Mouse (Mus musculus): Measurements from ENCODE around the gene Sestd1. TPM values are rescaled to one million over a fixed set of nuclear protein-coding genes. Genes with fewer than 3 reads are reported as not detected.

Gene Sestd1
- total RNA-seq, 2 experiments from 2014 or later: 20.8 to 22.4 TPM

DNA sequence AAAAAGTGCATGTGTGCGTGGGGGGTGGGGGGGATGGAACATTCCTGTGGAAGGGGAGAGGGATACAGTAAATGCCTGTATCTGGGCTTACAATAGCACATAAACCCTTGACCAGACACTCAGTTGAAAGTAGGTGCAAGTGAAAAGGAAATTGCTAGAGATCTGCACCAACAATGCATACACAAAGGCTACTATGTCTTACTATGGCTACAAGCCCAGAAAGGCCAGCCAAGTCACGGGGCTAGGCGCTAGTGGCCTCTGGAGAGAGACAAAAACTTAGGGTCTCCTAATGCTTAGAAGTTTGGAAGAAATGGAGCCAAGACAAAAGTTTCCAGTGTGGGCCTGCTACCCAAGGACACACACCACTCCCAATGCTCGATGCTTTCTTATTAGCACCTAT lies 44.5 kb downstream of the Sestd1 start:
- intact Hi-C loops (cut with DNase I): no loop called here
- DNase-seq: no peak

DNA sequence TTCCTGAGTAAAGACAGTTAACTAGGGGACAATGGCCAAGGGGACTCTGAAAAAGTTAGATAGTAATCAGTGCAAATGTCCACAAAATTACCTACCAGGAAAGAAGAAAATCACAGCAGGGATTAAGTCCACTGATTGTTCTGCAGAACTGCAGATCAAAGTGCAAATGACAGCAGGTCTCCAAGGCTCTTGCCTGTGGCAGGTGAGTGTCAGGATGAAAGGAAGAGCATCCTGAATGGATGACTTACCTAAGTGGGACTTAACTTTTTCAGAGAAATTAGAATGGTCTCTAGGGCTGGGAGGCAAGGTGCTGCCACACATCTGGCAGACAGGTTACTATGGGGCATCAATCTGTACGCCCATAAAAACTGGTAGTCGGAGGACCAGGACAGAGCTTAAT lies 47.8 kb downstream of the Sestd1 start:
- intact Hi-C loops (cut with DNase I): no loop called here
- DNase-seq: no peak

DNA sequence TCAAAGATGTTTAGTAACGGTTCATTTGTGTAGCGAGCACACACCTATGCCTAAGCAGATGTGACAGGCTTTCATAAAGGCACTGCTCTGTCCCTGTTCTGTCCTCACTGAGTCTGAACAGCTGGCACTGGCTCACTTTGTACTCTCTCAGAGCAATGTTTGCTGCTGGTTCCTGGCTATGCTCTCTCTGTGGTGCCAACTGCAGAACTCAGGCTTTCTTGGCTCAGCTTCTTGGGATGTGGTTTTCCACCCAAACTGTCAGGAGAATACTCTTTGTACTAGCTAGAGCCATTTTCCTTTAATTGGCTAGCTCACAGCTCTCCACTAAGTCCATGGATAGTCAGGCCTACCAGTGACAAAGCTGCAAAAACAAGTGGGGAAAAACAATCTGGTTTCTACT lies 59.4 kb downstream of the Sestd1 start:
- intact Hi-C loops (cut with DNase I): no loop called here
- DNase-seq: no peak

DNA sequence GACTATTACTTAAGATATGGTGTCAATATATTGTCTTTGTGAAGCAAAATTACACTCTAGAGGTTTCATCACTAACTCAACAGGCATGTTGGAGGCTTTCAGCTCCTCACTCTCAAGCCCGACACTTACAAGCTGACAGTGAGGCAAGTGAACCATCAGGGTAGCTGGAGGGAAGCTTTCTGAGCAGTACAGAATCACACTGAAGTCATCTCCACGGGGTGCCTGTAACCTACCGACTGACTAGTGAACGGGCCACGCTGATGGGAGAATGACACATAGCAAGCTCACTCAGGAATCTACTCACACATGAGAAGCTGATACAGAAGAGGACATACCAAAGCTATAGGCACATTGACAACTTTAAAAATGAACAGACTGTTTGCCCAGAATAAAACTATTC lies 67.5 kb downstream of the Sestd1 start:
- intact Hi-C loops (cut with DNase I): no loop called here
- no peak for DNase-seq

DNA sequence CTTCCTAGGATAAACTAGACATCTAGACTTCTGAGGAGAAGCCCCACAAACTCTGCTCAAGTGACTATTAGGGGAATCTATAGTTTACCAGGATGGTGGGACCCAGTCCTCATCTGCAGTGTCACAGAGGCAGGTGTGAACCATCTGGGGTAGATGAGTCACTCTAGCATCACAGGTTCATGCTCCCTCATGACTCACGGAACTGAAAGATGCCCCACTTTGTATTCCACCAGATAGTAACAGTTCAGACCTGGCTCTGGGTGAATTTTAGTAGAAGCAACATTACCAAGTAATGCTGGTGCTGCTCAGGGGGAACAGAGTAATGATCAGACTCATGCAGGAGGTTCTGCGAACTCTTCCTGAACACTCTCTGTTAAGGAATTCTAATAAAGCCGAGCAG lies 73.4 kb downstream of the Sestd1 start:
- intact Hi-C loops (cut with DNase I): no loop called here
- DNase-seq: no peak

DNA sequence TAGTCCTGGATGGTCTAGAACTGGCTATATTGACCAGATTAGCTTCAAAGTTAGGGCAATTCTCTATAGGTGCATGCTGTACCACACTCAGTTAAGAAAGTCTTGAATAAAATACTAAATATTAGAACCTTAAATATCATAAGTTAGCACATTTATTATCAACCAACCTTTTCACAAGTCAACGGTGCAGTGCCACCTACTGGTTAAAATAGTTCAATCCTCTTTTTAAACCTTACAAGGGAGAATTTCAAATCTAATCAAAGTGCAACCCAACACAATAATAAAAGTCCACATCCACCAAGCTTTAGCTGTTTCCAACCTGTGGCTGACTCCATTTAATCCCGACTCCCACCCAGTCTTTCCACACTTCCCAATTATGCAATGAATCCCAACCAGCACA lies 76.5 kb downstream of the Sestd1 start:
- intact Hi-C loops (cut with DNase I): loop anchor here (1.0 kb wide), 1 partner anchor 142 kb away; no protein-coding TSS in a partner anchor
- no peak for DNase-seq

DNA sequence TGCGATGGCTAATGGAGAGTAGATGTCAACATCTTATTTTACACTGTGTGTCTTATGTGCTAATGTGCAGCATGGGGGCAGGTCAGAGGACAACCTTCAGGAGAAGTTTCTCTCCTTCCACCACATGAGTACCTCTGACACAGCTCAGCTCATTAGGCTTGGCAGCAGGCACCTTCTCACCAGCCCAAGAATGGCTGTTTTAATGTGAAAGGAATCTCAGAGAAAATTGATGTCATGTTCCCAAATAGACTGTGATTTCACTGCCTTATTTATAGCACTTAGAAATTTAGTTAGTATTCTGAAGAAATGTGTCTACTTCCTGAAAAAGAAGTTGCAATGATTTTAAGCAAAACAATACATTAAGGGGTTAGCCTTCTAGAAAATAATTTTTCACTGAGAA lies 78.5 kb downstream of the Sestd1 start:
- intact Hi-C loops (cut with DNase I): no loop called here

DNA sequence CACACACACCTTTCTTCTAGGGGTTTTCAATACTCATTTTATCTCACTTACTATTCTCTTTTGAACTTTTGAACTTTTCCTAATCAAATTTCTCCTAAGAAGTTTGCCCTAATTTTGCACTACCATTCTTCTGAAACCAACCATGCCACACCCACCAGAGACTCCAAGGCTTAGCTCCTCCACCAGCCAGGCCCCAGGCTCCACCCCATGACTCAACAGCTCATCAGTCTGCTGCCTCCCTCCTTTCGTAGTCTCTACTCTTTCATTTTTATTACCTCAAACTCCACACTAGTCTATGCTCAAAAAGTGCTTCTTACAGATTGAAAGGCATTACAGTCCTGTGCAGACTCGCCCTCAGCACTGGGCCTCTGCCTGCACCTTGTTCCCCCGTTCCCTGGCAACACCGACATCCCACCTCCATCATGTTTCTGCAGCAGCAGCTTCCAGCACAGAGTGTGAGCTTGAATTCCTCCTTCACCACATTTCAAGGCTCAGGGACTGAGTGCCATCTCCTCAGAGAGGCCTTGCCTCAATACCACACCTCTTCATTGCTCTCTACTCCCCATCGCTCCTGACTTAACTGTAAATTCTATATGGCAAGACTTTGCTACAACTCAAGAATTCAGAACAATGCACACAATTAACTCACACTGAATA lies 79.3 kb downstream of the Sestd1 start:
- no peak for DNase-seq
- intact Hi-C loops (cut with DNase I): no loop called here

More for the DNA sequence above, 78.5 kb downstream of the Sestd1 start:
- DNase-seq: no peak

DNA sequence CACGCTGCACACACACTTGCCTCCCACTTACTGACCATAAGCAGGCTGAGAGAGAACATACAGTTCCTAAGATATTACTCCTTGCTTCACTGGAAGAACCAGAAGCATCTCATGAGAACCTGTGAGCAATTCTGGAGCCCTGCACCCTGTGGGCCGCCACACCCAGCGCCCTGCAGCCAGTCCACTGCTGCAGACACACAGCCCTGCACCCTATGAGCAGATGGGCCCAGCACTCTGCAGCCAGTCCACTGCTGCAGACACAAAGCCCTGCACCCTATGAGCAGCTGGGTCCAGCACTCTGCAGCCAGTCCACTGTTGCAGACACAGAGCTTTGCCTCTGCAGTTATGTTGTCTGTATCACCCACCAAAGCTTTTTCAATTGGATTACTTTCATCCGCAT lies 80.0 kb downstream of the Sestd1 start:
- intact Hi-C loops (cut with DNase I): no loop called here
- DNase-seq: no peak

DNA sequence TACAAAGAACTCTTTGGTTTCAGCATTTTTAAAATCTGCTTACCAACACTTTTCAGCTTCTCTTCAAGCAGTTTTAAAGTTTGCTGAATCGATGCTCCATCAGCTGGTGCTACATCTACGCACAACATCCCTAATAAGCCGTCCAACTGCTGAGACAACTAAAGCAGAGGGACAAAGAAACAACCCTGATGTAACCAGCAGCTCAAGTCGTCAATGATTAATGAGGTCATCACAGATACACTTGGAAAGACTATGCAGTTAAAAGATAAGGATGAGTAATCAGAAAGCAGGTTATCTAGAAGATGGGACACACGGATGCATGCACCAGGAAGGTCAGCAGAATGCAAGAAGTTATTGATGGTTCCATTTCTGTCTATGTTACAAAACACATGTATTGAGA lies 82.1 kb downstream of the Sestd1 start:
- no peak for DNase-seq
- intact Hi-C loops (cut with DNase I): no loop called here

DNA sequence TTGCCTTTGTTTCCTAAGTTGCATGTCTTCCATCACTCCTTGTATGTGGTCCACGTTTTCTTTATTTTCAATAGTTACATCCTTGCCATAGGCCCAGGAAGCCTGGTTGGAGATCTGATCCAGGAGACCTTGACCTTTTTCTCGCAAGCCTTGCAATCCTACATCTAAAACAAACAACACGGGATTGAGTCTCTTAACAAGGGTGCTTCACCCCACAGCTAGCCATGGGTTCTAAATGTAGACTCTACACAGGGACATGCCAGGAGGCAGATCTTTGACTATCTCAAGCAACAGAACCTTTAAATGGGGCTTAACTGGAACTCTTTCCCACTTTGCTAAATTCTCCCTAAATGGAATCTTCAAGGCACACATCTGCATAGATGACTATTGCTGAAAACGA lies 83.6 kb downstream of the Sestd1 start:
- intact Hi-C loops (cut with DNase I): no loop called here
- no peak for DNase-seq

DNA sequence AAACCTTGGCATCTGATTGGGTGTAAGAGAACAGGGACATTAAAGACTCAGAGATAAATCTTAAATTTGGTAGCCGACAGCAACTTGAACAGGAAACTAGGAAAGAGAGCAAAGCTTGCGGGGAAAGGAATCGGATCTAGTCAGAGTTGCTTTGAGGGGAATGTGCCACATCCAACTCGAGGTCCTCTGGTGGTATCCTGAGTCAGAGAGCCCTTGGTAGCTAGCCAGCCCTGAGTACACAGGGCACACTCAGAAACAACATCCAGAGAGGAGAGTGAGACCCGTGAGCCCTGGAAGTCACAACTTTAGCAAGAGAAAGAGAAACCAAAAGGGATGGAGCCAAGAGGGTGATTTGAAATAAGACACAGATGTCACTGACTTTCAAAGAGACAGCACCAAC lies 85.3 kb downstream of the Sestd1 start:
- no peak for DNase-seq
- intact Hi-C loops (cut with DNase I): no loop called here

DNA sequence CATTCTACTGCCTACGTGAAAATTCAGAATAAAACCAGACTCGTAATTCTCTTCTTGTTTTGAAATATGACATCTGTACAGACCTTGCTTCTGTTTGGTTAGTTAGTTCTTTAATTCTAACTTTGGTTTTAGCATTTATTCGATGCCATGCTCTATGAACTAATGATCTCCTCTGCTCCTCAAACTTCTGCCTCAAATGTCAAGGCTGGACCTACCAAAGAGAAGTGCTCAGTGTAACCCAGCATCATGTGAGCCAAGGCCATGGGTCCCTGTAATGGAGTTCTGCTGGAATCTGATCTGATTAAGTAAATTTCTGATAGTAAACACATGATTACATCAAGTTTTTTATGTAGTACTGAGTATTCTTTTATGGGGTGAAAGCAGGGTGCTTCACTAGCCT lies 88.6 kb downstream of the Sestd1 start:
- intact Hi-C loops (cut with DNase I): no loop called here
- DNase-seq: no peak

DNA sequence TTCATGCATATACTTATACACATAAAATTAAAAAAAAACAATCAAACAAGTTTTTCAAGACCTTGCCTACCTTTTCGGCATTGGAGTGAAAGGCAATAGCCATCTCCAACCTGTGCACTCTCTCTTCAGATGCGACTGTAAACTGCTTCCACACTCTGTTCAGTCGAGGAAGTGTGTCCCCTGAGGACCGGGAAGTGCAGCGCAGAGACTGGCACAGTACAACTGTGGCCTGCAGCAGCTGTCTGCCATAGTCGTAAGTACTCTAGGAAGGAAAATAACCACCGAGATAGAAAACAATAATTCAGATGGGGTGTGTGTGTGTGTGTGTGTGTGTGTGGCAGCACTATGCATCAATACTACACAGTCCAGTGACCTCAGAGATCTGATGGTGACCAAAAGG lies 89.5 kb downstream of the Sestd1 start:
- no peak for DNase-seq
- intact Hi-C loops (cut with DNase I): no loop called here

DNA sequence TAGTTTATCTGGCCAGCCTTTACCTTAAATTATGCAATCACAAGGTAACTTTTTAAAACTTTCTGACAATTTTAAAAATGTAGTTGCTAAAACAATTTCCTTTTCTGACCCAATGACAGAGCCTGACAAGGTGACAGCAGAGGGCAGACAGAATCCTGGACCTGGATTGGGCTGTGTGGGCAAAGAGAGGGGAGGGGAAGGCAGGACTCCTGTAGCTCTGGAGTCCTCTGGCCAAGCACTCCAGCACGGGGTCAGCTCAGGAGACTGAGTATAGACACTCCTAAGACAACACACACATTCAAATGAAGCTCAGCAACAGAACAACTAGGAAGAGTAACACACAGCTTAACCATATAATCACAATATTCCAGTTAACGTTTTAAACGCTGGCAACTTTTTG lies 90.1 kb downstream of the Sestd1 start:
- intact Hi-C loops (cut with DNase I): no loop called here
- DNase-seq: no peak

DNA sequence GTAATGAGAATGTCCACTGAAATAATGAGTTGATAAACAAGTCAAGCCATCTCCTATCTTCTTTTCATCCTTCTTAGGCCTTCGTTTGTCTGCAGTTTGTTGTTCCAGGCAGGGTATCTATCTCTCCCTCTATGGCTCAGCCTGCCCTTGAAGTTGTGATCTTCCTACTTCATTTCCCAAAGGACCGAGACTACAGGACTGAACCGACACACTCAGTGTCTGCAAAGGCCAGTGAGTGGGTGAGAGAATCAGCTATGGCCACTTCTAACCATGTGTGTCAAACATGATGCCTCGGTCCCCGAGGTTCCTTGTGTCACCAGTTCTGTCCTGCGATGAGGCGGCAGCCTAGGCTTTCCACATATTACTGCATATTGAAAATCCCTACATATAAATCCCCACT lies 90.7 kb downstream of the Sestd1 start:
- intact Hi-C loops (cut with DNase I): no loop called here
- no peak for DNase-seq

DNA sequence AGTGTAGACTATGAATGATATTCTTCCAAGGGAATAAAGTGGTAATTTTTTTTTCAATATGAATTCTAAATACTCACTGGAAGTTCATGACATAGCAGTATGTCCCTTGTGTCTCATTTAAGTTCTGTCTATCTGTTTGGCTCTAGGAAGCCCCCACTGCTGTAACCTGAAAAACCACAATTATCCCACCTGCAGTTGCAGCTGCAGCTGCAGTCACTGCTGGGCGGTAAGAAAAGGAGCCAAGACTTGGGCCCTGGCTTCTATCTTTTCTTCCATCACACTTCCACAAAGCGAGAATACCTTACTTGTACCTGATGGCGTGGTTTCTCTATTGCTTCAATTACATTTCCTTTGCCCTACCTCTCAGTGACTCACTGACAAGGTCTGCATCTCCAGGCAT lies 92.9 kb downstream of the Sestd1 start:
- intact Hi-C loops (cut with DNase I): no loop called here
- no peak for DNase-seq

DNA sequence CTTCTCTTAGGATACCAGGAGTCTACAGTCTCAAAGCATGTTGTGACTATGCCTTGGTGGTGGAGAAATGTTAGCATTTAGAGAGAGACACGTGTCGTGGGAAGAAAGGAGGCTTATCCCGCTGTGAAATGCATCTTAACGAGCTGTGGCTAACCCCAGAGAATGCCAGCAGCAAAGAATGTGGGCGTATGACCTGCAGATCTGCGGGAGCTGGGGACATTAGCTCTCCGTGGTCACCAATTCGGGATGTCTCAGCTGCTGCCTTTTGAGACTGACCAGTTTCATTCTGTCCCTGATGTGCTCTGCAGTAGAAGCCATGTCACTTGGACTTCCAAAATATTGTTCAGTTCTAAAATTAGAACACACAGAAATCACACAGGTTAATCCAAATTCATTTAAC lies 93.5 kb downstream of the Sestd1 start:
- intact Hi-C loops (cut with DNase I): no loop called here

DNA sequence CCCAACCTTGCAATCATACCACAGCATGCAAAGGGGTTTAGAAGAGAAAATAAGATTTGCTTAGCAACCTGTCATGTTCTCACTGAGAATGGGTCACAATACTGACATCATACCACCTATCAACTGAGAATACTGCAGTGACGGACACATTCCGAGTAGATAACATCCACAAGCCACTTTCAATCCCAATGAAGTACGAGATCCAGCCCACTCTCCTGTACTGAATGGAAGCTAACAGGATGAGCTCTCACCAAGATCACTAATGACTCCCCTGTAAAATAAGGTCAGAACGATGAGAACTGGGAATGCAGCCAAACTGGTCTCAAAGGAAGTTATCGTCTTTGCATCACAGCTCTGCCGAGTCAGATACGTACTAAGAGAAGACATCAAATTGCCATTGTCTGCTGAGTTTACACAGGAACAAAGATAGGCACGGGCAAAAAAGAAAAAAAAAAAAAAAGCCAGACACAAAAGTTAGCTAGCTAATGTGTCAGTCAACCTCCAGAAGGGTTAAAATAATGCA lies 96.3 kb downstream of the Sestd1 start:
- no peak for DNase-seq
- intact Hi-C loops (cut with DNase I): no loop called here

More for the DNA sequence above, 93.5 kb downstream of the Sestd1 start:
- no peak for DNase-seq

DNA sequence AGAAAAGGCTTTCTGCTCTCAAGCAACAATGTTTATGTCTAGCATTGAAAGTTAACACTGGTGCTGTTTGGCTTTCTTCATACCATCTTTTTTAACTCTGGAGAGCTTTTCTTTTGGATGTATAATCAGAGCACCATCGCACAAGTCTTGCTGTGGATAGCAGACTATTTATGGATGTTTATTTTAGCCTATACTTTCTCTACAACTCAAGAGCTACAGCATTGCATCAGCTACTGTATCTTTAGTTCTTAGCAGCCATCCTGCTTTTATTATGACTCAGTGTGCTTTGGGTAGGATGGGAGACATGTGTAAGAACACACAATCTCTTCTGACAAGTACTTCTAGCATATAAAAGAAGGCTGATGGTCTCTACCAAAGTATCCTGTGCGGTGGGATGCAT lies 96.7 kb downstream of the Sestd1 start:
- intact Hi-C loops (cut with DNase I): no loop called here

DNA sequence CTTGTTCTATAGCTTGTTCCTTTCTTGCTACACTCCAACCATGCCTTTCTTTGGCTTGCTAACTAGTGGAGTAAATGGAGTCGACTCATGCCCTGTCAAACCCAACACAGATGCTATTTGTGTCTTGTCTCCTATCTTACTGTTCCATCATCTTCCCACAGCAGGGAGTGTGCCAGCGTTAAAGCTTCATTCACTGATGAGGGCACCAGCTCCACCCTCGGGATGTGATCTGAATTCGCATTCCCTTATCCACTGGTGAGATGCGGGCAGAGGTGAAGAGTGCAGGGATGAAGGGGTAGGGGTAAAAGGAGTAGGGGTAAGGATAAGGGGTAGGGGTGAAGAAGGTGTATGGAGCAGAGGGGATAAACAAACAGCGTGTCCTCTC lies 97.4 kb downstream of the Sestd1 start:
- intact Hi-C loops (cut with DNase I): no loop called here
- DNase-seq: no peak

More for the DNA sequence above, 96.7 kb downstream of the Sestd1 start:
- DNase-seq: no peak

DNA sequence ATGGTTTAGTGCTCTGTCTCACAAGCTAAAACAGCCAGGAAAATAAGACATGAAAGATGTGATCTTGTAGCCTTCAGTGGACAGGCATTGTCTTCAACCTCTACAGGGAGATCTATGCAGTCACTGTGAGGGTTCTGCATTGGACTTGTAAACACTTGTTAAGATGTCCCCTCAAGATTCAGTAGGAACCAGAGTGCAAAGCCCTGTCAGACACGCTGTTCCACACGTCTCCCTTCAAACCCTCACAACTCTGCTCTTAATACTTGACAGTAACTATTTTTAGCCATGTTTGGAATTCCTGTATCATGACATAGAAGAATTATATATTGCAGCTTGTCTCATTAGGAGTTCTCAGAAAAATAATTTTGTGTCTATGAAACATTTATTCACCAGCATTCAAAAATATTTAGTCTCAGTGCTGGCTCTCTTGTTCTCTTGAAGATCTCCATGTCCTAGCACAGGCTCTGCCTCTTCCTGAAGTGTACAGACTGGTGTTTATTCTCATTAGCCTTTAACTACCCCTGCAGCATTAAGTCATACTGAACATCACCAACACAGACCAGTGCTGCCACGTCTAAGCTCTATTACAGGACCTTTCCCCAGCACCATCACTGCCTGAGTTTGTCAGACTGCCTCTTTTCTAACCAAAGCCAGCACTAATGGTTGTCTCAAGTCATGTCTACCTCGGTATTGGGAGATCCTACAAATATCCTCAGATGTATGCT lies 98.0 kb downstream of the Sestd1 start:
- DNase-seq: no peak
- intact Hi-C loops (cut with DNase I): no loop called here
